Mouse (Mus musculus) left cerebral cortex, adult 11 months (tissue): ENCODE results near the gene Dpep2nb.
"Not testable (repeated sequence)": the region's sequence is repeated elsewhere in the genome, so short reads cannot be mapped to it uniquely, and the experiment has no call there.

Experiments
- DNase-seq: peaks from one replicate; pipeline ENCODE4 v3.0.0; 2022; ENCODE audit warnings: low spot score

The Dpep2nb gene

DNA sequence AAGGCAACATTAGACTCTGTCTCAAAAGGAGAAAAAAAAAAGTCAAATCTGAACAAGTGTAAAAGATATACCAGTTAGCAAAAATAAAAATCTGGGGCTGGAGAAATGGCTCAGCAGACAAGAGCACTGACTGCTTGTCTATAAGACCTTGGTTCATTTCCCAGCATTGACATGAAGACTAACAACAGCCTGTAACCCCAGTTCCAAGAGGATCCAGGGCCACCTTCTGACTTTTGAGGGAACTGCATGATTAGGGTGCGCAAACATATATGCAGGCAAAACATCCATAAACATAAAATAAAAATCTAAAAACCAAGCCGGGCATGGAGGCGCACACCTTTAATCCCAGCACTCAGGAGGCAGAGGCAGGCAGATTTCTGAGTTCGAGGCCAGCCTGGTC, 638 bp upstream of the Dpep2nb start:
- DNase-seq, result no peak

GRCm38 (mm10) chr8:106004538-106005207, 1.1 kb downstream of the Dpep2nb start:
- DNase-seq, result no peak

DNA sequence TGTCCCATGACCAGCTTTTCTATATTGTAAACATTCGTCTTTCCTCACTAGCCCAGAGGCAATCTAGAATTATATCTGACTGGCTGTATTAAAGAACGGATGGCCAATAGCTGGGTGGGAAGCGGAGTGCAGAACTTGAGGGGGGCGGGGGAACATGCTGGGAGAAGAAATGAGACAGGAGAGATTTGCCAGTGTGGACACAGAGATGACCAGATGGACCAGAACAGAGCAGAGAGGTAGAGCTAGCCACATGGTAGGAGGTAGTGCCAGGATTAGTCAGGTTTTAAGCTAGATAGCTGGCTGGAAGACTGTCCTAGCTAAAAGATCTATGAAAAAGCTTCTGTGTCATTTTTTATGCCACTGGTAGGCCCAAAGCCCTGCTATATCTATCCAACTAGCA, 3.9 kb downstream of the Dpep2nb start:
- no peak for DNase-seq

DNA sequence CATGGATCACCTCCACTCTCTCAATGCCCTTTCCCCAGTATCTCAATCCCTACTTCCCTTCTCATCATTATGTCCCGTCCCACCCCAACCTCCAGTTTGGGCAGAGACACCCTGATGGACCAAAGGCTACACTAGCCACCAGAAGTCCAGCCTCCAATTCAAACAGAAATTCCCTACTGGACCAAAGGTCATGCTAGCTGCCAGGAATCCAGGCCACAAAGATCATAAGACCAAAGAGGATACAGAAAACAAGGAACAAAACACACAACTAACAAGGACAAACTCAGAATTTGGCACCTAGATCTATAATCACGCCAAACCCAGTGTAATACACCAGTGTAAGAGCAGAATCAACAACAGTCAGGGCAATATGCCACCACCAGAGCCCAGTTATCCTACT, 6.8 kb downstream of the Dpep2nb start:
- DNase-seq, result no peak

GRCm38 (mm10) chr8:105996359-105996758, 9.4 kb downstream of the Dpep2nb start:
- no peak for DNase-seq

DNA sequence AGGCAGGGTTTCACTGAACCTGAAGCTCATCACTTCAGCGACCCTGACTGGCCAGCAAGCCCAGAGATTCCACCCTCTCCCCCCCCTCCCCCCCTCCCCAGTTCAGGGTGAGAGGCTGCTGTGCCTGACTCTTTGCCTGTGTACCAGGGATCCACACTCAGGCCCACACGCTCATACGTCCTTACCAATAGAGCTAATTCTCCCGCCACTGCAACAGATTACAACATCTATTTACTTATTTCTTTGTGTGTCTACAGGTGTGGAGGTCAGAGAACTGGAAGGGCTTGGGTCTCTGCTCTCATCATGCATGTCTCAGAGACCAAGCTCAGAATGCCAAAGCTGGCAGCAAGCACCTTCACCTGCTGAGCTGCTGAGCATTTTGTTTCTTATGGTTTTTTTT, 12.5 kb downstream of the Dpep2nb start:
- DNase-seq, result no peak

DNA sequence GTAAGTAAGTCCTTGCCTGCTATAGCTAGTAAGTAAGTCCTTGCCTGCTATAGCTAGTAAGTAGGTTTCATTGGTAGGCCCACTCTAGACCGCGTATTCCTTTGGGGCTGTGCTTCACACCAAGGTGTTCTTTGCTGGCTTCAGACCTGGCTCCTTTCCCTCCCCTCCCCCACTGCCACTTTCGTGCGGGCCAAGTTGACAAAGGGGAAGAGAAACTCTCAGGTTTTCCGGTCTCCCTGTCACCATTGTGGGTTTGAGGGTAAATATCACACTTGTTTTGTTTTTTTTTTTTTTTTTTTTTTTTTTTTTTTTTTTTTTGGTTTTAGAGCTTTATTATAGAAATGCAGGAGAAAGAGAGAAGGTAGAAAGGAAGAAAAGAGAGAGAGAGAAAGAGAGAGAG, 13.3 kb downstream of the Dpep2nb start:
- no peak for DNase-seq

DNA sequence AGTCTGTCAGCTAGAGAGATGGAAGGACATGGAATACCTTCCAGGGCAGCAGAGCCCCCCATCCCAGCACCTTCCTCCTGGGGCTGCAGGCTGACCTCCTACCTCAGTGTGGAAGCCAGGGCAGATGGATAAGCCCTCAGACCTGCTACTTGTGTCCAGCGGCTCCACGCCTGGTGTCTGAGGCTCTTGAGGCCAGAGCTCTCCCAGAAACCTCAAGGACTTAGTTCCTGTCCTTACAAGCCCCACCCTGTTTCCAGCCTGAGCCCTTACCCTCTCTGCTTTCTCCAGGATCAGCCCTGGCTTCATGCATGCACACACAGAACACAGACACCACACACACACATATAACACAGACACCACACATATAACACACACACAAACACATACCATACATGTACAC, 14.2 kb downstream of the Dpep2nb start:
- no peak for DNase-seq

GRCm38 (mm10) chr8:105990856-105991387, 14.9 kb downstream of the Dpep2nb start, which contains the start of gene Dus2:
Gene Dus2, plus strand, starts transcription at chr8:105991337.
- DNase-seq, result no peak

- DNase-seq, result no peak
Observed at GRCm38 (mm10) chr8:105988546-105988945, 17.2 kb downstream of the Dpep2nb start.

- DNase-seq, result not testable (repeated sequence)
Observed at GRCm38 (mm10) chr8:105983406-105983805, 22.4 kb downstream of the Dpep2nb start.

DNA sequence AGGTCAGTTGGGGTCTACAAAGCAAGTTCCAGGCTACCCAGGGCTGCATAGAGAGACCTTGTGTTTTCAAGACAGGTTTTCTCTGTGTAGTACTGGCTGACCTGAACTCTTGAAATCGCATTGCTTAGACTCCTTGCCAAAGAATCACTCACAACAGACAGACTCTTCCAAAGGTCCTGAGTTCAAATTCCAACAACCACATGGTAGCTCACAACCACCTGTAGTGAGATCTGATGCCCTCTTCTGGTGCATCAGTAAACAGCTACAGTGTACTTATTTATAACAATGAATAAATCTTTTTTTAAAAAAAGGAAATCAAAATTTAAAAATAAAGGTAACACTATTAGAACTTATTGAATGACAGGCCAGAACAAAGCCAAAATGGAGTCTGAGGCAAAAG, 24.6 kb downstream of the Dpep2nb start:
- DNase-seq, result no peak

GRCm38 (mm10) chr8:105979325-105979724, 26.4 kb downstream of the Dpep2nb start, which contains the start of gene Dpep3:
Gene Dpep3, minus strand, starts transcription at chr8:105979429.
- DNase-seq, result no peak

DNA sequence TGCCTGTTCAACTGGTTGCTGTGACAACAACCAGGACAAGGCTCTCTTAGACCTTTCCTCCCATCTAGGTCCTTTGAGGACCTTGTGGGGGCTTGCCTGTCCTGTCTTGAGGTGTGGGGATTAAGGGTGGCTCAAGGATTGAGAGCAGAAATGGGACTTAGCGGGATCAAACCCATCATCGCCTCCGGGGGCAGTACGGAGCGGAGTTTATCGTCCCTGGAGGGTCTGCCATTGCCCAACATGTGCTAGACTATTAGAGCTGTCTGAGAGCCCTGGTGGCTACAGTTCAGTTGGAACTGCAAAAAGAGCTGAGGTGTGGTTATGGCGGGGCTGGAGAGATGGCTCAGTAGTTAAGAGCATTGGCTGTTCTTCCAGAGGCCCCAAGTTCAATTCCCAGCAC, 30.4 kb downstream of the Dpep2nb start:
- no peak for DNase-seq

DNA sequence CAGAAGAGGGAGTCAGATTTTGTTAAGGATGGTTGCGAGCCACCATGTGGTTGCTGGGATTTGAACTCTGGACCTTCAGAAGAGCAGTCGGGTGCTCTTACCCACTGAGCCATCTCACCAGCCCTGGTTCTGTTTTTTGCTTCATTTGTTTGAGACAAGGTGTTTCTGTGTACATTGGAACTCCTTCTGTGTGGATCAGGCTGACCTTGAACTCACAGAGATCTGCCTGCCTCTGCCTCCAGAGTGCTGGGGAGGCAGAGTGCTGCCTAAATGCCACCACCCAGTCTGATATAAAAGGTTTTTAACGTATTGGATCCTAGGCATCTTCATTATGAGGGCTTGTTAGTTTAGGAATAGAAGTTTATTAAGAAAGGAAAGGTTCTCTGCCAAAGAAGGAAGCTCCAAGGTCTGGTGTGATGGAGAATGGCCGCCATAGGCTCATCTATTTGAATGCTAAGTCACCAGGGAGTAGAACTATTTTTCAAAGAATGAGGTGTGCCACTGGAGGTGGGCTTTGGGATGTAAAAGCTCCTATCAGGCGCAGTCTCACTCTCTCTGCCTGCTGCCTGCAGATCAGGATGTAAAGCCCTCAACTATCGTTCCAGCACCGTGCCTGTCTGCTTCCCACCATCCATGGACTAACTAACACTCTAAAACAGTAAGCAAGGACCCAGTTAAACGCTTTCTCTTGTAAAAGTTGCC, 34.6 kb downstream of the Dpep2nb start:
- no peak for DNase-seq

GRCm38 (mm10) chr8:105969367-105969766, 36.4 kb downstream of the Dpep2nb start:
- no peak for DNase-seq

DNA sequence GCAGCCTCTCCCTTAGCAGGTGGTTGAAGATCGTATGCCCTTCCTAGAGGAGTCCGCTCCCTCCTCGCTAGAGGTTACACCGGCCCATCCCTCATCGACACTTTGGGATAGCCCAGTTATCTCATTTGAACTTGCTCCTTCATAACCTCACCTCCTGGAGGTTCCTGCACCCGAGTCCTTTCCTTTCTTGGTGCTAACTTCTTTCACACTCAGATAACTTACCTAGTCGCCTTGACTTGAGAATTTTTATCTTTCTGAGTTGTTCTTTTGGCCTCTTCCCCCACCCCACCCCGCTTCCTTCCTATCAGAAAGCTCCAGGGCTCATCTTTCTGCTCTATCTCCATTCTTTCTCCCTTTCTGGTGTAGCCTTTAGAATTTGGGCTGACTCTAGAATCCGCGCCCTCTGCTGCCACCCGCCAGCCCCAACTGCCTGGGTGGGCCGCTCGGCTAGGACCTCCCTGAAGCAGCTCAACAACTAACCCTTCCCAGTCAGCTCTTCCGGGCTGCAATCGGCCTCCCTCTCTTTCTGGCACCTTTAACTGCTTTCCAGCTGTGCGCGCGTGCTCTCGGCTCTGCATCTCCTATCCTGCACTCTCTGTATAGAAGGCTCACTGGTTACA, 39.0 kb downstream of the Dpep2nb start:
- DNase-seq, result no peak

- DNase-seq, result no peak
Observed at GRCm38 (mm10) chr8:105965905-105966341, 39.9 kb downstream of the Dpep2nb start, which contains the start of gene Slc12a4. Gene Slc12a4, minus strand, starts transcription at chr8:105966097.

DNA sequence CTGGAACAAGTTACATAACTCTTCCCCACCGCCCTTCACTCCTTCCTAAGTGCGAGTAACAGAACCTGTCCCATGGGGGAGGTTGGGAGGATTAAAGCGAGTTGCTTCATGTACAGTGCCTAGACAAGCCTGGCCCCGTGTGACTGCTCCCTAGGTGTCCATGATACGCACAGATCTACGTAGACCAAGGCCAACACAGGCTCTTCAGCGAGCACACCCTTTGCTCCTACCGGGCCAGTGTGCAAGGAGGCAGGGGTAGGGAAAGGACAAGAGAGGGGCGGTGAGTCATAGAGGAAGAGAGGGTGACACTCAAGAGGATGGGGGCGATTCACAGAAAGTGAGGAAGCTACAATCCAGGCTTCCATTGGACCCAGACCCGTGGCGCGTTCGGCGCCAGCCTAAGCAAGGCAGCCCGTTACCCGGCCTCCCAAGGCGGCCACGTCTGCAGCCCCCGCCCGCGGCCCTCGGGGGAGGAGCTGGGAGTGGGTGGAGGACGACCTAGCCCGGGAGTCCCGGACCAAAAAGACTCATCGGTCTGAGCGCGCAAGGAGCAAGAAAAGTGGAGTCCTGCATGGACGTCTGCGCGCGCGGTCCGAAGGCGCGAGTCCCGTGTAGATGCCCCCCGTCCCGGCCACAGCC, 40.4 kb downstream of the Dpep2nb start:
- DNase-seq, result no peak

DNA sequence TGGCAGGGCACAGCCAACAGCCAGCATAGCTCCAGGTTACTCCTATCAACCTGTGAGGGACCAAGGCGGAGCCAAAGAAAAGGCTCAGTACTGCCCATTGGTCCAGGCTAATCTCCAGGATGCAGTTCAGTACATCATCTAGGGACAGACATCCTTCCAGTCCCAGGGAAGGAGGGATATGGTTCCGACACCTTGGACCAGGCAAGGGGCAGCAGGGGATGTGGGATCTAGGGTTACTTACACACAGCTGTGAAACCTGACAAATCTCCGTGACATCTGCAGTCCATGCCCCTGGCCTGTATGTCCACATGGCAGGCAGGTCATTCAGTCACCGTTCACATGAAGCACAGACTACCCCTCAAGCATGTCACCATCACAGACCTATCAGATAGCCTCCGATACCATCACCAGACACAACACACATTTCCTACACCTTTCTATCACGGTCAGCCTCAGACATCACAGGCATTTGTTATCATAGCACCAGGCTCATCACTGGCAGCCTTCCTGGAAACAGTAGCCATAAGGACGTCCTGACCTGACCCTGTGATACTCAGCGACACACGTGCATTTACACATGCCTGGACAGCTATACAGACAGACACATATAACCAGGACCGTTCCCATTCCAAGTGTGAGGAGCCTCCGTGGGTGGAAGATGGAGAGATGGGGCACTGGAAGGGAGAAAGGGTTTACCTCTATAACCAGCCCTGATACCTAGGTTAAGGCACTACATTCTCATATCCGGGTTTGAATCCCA, 41.1 kb downstream of the Dpep2nb start:
- no peak for DNase-seq

DNA sequence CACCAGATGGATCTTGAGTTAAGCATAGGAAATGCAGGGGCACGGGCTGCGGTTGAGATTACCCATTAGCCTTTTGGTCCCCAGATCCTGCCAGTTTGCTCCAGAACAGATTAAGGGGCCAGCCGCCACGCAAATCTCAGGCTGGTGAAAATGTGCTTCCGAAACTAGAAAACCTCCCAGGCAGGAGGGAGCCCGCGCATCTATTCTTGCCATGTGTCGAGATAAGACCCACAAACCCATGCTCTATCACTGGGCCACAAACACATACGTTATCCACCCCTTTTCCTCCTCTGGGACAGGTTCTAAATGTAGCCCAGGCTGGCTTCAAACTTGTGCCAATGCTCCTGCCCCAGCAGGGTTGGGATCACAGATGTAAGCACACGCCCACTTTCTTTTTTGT, 44.2 kb downstream of the Dpep2nb start:
- no peak for DNase-seq

DNA sequence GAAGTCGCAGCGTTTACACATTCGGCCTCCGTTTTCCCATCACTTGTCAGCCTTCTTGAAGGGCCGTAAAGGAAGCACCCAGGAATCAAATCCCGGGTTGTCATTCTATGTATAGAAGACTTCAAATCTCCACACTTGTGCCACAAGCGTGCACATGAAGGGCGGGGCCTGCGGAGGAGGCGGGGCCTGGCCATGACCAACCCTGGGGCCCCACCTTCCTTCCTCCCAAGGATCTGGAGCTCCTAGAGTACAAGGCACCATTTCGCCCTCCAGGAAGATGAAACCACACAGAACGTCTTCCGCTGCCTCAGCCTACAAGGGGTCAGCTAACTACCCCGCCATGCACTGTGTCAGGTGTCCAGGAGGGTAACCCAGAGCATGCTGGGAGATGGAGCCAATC, 44.7 kb downstream of the Dpep2nb start:
- no peak for DNase-seq
